In the genomic region with DNA sequence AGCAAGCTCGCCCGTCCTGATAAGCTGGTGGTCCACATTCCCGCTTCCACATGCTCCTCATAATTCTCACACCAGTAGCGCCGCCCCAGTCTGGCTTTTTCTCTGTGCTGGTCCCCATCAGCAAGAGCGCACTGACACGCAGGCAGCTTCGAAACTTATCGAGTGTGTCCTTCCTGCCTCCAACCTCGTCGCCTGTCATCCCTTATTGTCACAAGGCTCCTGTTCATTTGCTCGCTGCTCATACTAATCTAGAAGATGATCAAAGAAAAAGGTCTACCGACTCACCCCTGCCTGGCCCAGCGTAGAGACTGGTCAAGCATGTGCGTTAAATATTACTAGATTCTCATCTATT, we compare ENCODE assay signal across 9 mouse cellular contexts. TPM values are rescaled to one million over a fixed set of nuclear protein-coding genes. Genes with fewer than 3 reads are reported as not detected.
DNase-seq lines count a peak whose midpoint lies in the region; ATAC-seq and TF ChIP-seq lines count a peak whose summit lies in the region.
"Had no signal": no experiment of that assay in that cellular context is flagged by ENCODE, and none has a peak within 500 bp of the region (broad histone marks: within the 10 kb centered on the region; RNA-seq: fewer than 3 reads in every experiment).

No protein-coding gene starts in this region.

- no peaks in the 10 kb centered on the region for H3K36me3 ChIP-seq in kidney, embryonic 14.5 days (ENCODE audit: control insufficient read depth, insufficient read depth, low read length)
- H3K36me3 ChIP-seq in kidney, adult 2 months (ENCODE audit: control insufficient read depth, insufficient read depth, low read length), result no peaks in the 10 kb centered on the region
- no peaks in the 10 kb centered on the region for H3K36me3 ChIP-seq in CH12.LX (replicated peaks in 1 of 2; ENCODE audit: control insufficient read depth in 1 of 2, insufficient read depth in 1 of 2, low read length in 1 of 2)
- H3K36me3 ChIP-seq in heart, embryonic 11.5 days (ENCODE audit: control insufficient read depth, insufficient read depth, low read length), result no peaks in the 10 kb centered on the region
- no peaks in the 10 kb centered on the region for H3K36me3 ChIP-seq in midbrain, postnatal 0 days (ENCODE audit: insufficient read depth, low read length)

- no peak; the same call in 1 of the 2 replicates for TF ChIP-seq RAD21 in CH12.LX (IDR thresholded peaks at IDR 0.05; ENCODE audit: low read depth, low read length)

- H3K9me3 ChIP-seq in kidney, embryonic 14.5 days (ENCODE audit: control insufficient read depth, low read length), result no peaks in the 10 kb centered on the region
- H3K9me3 ChIP-seq in CH12.LX (replicated peaks; ENCODE audit: low read length), result no peaks in the 10 kb centered on the region
- H3K9me3 ChIP-seq in heart, embryonic 11.5 days (replicated peaks; ENCODE audit: control insufficient read depth, low read length), result no peaks in the 10 kb centered on the region
- H3K9me3 ChIP-seq in midbrain, postnatal 0 days (ENCODE audit: low read length), result no peaks in the 10 kb centered on the region

- WGBS in kidney, embryonic 14.5 days, result 50% methylated on average over 15 of the region's 15 CpGs
- WGBS in kidney, adult 2 months, result 36% methylated on average over 15 of the region's 15 CpGs
- WGBS in heart, embryonic 11.5 days (ENCODE audit: insufficient replicate concordance), result 32% methylated on average over 15 of the region's 15 CpGs
- 27% methylated on average over 15 of the region's 15 CpGs for WGBS in midbrain, postnatal 0 days

- in situ Hi-C loops in CH12.LX (cut with MboI; ENCODE audit: low pct_ligation_motif_present, low pct_unique_long_range_greater_than_20kb, low sequenced_read_pairs), result no loop called here

- no peak for TF ChIP-seq CTCF in kidney, adult 2 months (conservative IDR thresholded peaks at IDR 0.05; ENCODE audit: insufficient read depth, insufficient read length, low read depth, low read length)
- peak in 1 of 2 experiments; percentile 19; a peak in 1 of 4 replicates for TF ChIP-seq CTCF in CH12.LX (conservative IDR thresholded peaks at IDR 0.05 in 1 of 2, IDR thresholded peaks at IDR 0.05 in 1 of 2; ENCODE audit: low read depth in 2 of 2, low read length in 2 of 2)
- TF ChIP-seq CTCF in midbrain, postnatal 0 days (IDR thresholded peaks at IDR 0.05), result no peak

- intact Hi-C loops in gastrocnemius, postnatal 14 days (cut with DNase I; ENCODE audit: low total_unique reads), result no loop called here

- no peak for DNase-seq in kidney, adult 2 months
- peak; percentile 33 for DNase-seq in CH12.LX (ENCODE audit: extremely low read depth)
- DNase-seq in midbrain, postnatal 0 days (ENCODE audit: low spot score), result peak; percentile 65
- DNase-seq in frontal cortex, adult 2 months (ENCODE audit: extremely low spot score in 1 of 2, low spot score in 1 of 2), result no peak
- no peak for DNase-seq in gastrocnemius, postnatal 14 days

- no peaks in the 10 kb centered on the region for H3K4me1 ChIP-seq in kidney, embryonic 14.5 days (ENCODE audit: control insufficient read depth, insufficient read depth, low read length)
- no peaks in the 10 kb centered on the region for H3K4me1 ChIP-seq in kidney, adult 2 months (ENCODE audit: control insufficient read depth, insufficient read depth, low read length)
- H3K4me1 ChIP-seq in CH12.LX (ENCODE audit: control insufficient read depth in 1 of 2, insufficient read depth in 2 of 2), result peaks cover 4 to 24% of the 10 kb centered on the region in 2 experiments
- peaks cover 13% of the 10 kb centered on the region for H3K4me1 ChIP-seq in heart, embryonic 11.5 days (ENCODE audit: control insufficient read depth, insufficient read depth, low read length)
- no peaks in the 10 kb centered on the region for H3K4me1 ChIP-seq in midbrain, postnatal 0 days (ENCODE audit: insufficient read depth, low read length)

- dilution Hi-C loops in CH12.LX (cut with MboI; ENCODE audit: extremely low pct_ligation_motif_present, extremely low pct_unique_long_range_greater_than_20kb, low sequenced_read_pairs), result no loop called here

- peak overlapping the region; percentile 8 for H3K4me2 ChIP-seq in kidney, embryonic 14.5 days (replicated peaks; ENCODE audit: low read depth, low read length)
- peak overlapping the region; percentile 100 for H3K4me2 ChIP-seq in CH12.LX (ENCODE audit: insufficient read depth, low read depth, poor library complexity, severe bottlenecking)
- peak overlapping the region; percentile 47 for H3K4me2 ChIP-seq in heart, embryonic 11.5 days
- peak overlapping the region; percentile 48 for H3K4me2 ChIP-seq in midbrain, postnatal 0 days (ENCODE audit: low read depth, low read length, poor library complexity, severe bottlenecking)

- no peaks in the 10 kb centered on the region for H3K79me2 ChIP-seq in CH12.LX (replicated peaks; ENCODE audit: control insufficient read depth, extremely low read depth, insufficient read depth, poor library complexity, severe bottlenecking)

- ATAC-seq in kidney, embryonic 14.5 days (ENCODE audit: low FRiP score, low TSS enrichment), result peak; percentile 71; the same call in 1 of the 2 replicates
- no peak for ATAC-seq in heart, embryonic 11.5 days (replicated peaks; ENCODE audit: insufficient number of reproducible peaks, low FRiP score, low TSS enrichment)
- ATAC-seq in midbrain, postnatal 0 days (ENCODE audit: low FRiP score), result peak; percentile 74
- no peak for ATAC-seq in granulocyte monocyte progenitor cell, adult 5-6 weeks (replicated peaks; ENCODE audit: poor library complexity, severe bottlenecking)
- ATAC-seq: Patski had no signal

- no peak for TF ChIP-seq POLR2A in kidney, adult 2 months (IDR thresholded peaks at IDR 0.05; ENCODE audit: low read depth, low read length)
- peak; percentile 33; the same call in 1 of the 2 replicates for TF ChIP-seq POLR2A in CH12.LX (IDR thresholded peaks at IDR 0.05; ENCODE audit: low read depth, low read length)

- H3K27ac ChIP-seq in kidney, embryonic 14.5 days (ENCODE audit: low read depth, low read length), result no peak overlapping the region
- H3K27ac ChIP-seq in kidney, adult 2 months (ENCODE audit: insufficient read depth, low read depth, low read length), result no peak overlapping the region
- H3K27ac ChIP-seq in CH12.LX (ENCODE audit: insufficient read depth, low read depth), result peak overlapping the region; percentile 66
- no peak overlapping the region for H3K27ac ChIP-seq in heart, embryonic 11.5 days (ENCODE audit: low read depth, low read length)
- H3K27ac ChIP-seq in midbrain, postnatal 0 days (ENCODE audit: low read depth, low read length), result peak overlapping the region; percentile 70

- H3K9ac ChIP-seq in kidney, embryonic 14.5 days (ENCODE audit: low read depth, low read length), result no peak overlapping the region
- peak overlapping the region; percentile 76 for H3K9ac ChIP-seq in CH12.LX (ENCODE audit: insufficient read depth, low read depth)
- H3K9ac ChIP-seq in heart, embryonic 11.5 days (ENCODE audit: low read depth, low read length), result no peak overlapping the region
- H3K9ac ChIP-seq in midbrain, postnatal 0 days (replicated peaks; ENCODE audit: low read length, poor library complexity, severe bottlenecking), result peak overlapping the region; percentile 33

- no peak overlapping the region for H3K4me3 ChIP-seq in kidney, embryonic 14.5 days (ENCODE audit: low read length)
- no peak overlapping the region for H3K4me3 ChIP-seq in kidney, adult 2 months (ENCODE audit: insufficient read depth, low read depth, low read length)
- H3K4me3 ChIP-seq in CH12.LX (replicated peaks in 1 of 3; ENCODE audit: low read depth in 2 of 3, low read length in 2 of 3, poor library complexity in 1 of 3), result peak overlapping the region; percentile 31 to 44 (median 32)
- H3K4me3 ChIP-seq in heart, embryonic 11.5 days (ENCODE audit: low read depth, low read length), result no peak overlapping the region
- peak overlapping the region; percentile 22; the same call in 1 of the 2 replicates for H3K4me3 ChIP-seq in midbrain, postnatal 0 days (ENCODE audit: low read depth, low read length)

- no peak; the same call in 1 of the 2 replicates for TF ChIP-seq EP300 in CH12.LX (IDR thresholded peaks at IDR 0.05; ENCODE audit: low read length)

- no peaks in the 10 kb centered on the region for H3K27me3 ChIP-seq in kidney, embryonic 14.5 days (ENCODE audit: control insufficient read depth, insufficient read depth, low read length)
- H3K27me3 ChIP-seq in kidney, adult 2 months (replicated peaks; ENCODE audit: control insufficient read depth, insufficient read depth, low read length), result no peaks in the 10 kb centered on the region
- no peaks in the 10 kb centered on the region for H3K27me3 ChIP-seq in CH12.LX (replicated peaks)
- H3K27me3 ChIP-seq in heart, embryonic 11.5 days (ENCODE audit: control insufficient read depth, insufficient read depth, low read length), result no peaks in the 10 kb centered on the region
- H3K27me3 ChIP-seq in midbrain, postnatal 0 days (ENCODE audit: insufficient read depth, low read length), result no peaks in the 10 kb centered on the region
- H3K27me3 ChIP-seq: Patski had no signal

RNA-seq across cellular contexts. Expression of gene Drd3, which starts 44.8 kb away (rescaled TPM):
- 0.19 TPM in 1 of 2 replicates, not detected in the other for polyA plus RNA-seq in kidney, embryonic 14.5 days (2014; fragmentation: Nextera tagmentation; extraction: Ambion mirVana)
- polyA plus RNA-seq in kidney, adult 2 months (2012; rRNA removed), result 0.08 and 0.10 TPM in 2 replicates
- total RNA-seq in CH12.LX (2012; rRNA removed), result not detected in 2 replicates
- not detected in 2 replicates for total RNA-seq in CH12.LX (2014; rRNA removed)
- not detected in 2 replicates for polyA plus RNA-seq in CH12.LX (2012; ENCODE audit: insufficient read length, low read depth)
- polyA plus RNA-seq in heart, embryonic 11.5 days (2014; fragmentation: Nextera tagmentation; extraction: Ambion mirVana), result not detected in 2 replicates
- not detected in 2 replicates for total RNA-seq in midbrain, postnatal 0 days (2014; rRNA removed)
- not detected in 2 replicates for polyA plus RNA-seq in midbrain, postnatal 0 days (2015; fragmentation: Nextera tagmentation; extraction: Ambion mirVana)
- polyA plus RNA-seq in frontal cortex, adult 2 months (2012; rRNA removed), result 0.19 and 0.20 TPM in 2 replicates
- not detected for total RNA-seq in gastrocnemius, postnatal 14 days (2021)
- not detected in 2 replicates for total RNA-seq in granulocyte monocyte progenitor cell, adult 5-6 weeks (2014; fragmentation: Nextera tagmentation)
- total RNA-seq in granulocyte monocyte progenitor cell, adult 5-6 weeks (2017), result not detected in 2 replicates
- polyA plus RNA-seq: Patski had no signal

RNA-seq across cellular contexts. Expression of gene Tigit, which starts 45.1 kb away (rescaled TPM):
- polyA plus RNA-seq in kidney, embryonic 14.5 days (2014; fragmentation: Nextera tagmentation; extraction: Ambion mirVana), result not detected in 2 replicates
- polyA plus RNA-seq in kidney, adult 2 months (2012; rRNA removed), result 0.16 and 0.50 TPM in 2 replicates
- 59.3 and 67.2 TPM in 2 replicates for total RNA-seq in CH12.LX (2012; rRNA removed)
- total RNA-seq in CH12.LX (2014; rRNA removed), result 13.6 and 17.5 TPM in 2 replicates
- 54.5 and 55.4 TPM in 2 replicates for polyA plus RNA-seq in CH12.LX (2012; ENCODE audit: insufficient read length, low read depth)
- polyA plus RNA-seq in heart, embryonic 11.5 days (2014; fragmentation: Nextera tagmentation; extraction: Ambion mirVana), result not detected in 2 replicates
- not detected in 2 replicates for total RNA-seq in midbrain, postnatal 0 days (2014; rRNA removed)
- 0.17 TPM in 1 of 2 replicates, not detected in the other for polyA plus RNA-seq in midbrain, postnatal 0 days (2015; fragmentation: Nextera tagmentation; extraction: Ambion mirVana)
- 0.19 TPM in 1 of 2 replicates, not detected in the other for polyA plus RNA-seq in frontal cortex, adult 2 months (2012; rRNA removed)
- not detected for total RNA-seq in gastrocnemius, postnatal 14 days (2021)
- not detected in 2 replicates for total RNA-seq in granulocyte monocyte progenitor cell, adult 5-6 weeks (2014; fragmentation: Nextera tagmentation)
- not detected in 2 replicates for total RNA-seq in granulocyte monocyte progenitor cell, adult 5-6 weeks (2017)
- polyA plus RNA-seq: Patski had no signal

Comparison
In these comparisons a context has a peak if more than half of its experiments do, and no peak if none do; other contexts are left out.
1. ATAC-seq: peak in kidney, embryonic 14.5 days (single experiment) and midbrain, postnatal 0 days (single experiment); none in heart, embryonic 11.5 days (single experiment) and granulocyte monocyte progenitor cell, adult 5-6 weeks (single experiment).
2. H3K27ac ChIP-seq: peak in CH12.LX (single experiment) and midbrain, postnatal 0 days (single experiment); none in kidney, embryonic 14.5 days (single experiment), kidney, adult 2 months (single experiment) and heart, embryonic 11.5 days (single experiment).
3. H3K4me2 ChIP-seq: peak in every context shown above with its lines; median percentile 100 in CH12.LX; 48 in midbrain, postnatal 0 days; 47 in heart, embryonic 11.5 days; 8 in kidney, embryonic 14.5 days.
4. H3K4me3 ChIP-seq: peak in CH12.LX (3 of 3) and midbrain, postnatal 0 days (single experiment); none in kidney, embryonic 14.5 days (single experiment), kidney, adult 2 months (single experiment) and heart, embryonic 11.5 days (single experiment).
5. H3K9ac ChIP-seq: peak in CH12.LX (single experiment) and midbrain, postnatal 0 days (single experiment); none in kidney, embryonic 14.5 days (single experiment) and heart, embryonic 11.5 days (single experiment).
6. DNase-seq: peak in CH12.LX (single experiment) and midbrain, postnatal 0 days (single experiment); none in kidney, adult 2 months (single experiment), frontal cortex, adult 2 months (0 of 2) and gastrocnemius, postnatal 14 days (single experiment).
7. RNA of gene Tigit, which starts 45.1 kb away (polyA plus RNA-seq): 54.5 to 55.4 TPM in CH12.LX; 0.16 to 0.50 TPM in kidney, adult 2 months, 0.17 TPM in midbrain, postnatal 0 days, not detected in kidney, embryonic 14.5 days, not detected in heart, embryonic 11.5 days and 0.19 TPM in frontal cortex, adult 2 months; every median in the first group is over 10 times any median in the second.